Mouse (Mus musculus) heart, postnatal 0 days (tissue): ENCODE data around the gene Agl.

Experiments used
- CTCF ChIP-seq: IDR thresholded peaks from 2 replicates; pipeline ENCODE4 v1.5.1; 2016; ENCODE audit warnings: antibody characterized with exemption, control low read depth, low read depth
- EP300 ChIP-seq: IDR thresholded peaks from 2 replicates; pipeline ENCODE4 v1.6.1; 2016; ENCODE audit warnings: antibody characterized with exemption, low read depth

GRCm38 (mm10) chr3:116701601-116702000, 106.4 kb downstream of the Agl start:
- TF ChIP-seq EP300 (no peak), CTCF (no peak)
